Mouse (Mus musculus) frontal cortex, postnatal 36 days (tissue): Measurements from ENCODE around the gene Tmem274.
"Not testable (repeated sequence)": the region's sequence is repeated elsewhere in the genome, so short reads cannot be mapped to it uniquely, and the experiment has no call there.

Experiments
- DNase-seq, 2 experiments: peaks; one replicate each; pipeline ENCODE4 v3.0.0; 2022; ENCODE audit warnings: low spot score in 2 of 2

Gene Tmem274

GRCm38 (mm10) chr4:149477078-149477477 is at the start of gene Tmem274:
Gene Tmem274 (plus strand): TSS chr4:149477378.
- no peak for DNase-seq

GRCm38 (mm10) chr4:149429592-149429991 is 47.6 kb upstream of the Tmem274 start:
- DNase-seq = no peak

GRCm38 (mm10) chr4:149431887-149432286 is 45.3 kb upstream of the Tmem274 start:
- not testable (repeated sequence) for DNase-seq

GRCm38 (mm10) chr4:149440576-149440975 is 36.6 kb upstream of the Tmem274 start:
- no peak for DNase-seq

GRCm38 (mm10) chr4:149442436-149442835 is 34.7 kb upstream of the Tmem274 start:
- no peak for DNase-seq

- DNase-seq = no peak
Measured at GRCm38 (mm10) chr4:149444465-149444864, 32.7 kb upstream of the Tmem274 start.

GRCm38 (mm10) chr4:149444964-149445701 is 32.0 kb upstream of the Tmem274 start:
- peak; percentile 81 to 88 for DNase-seq

GRCm38 (mm10) chr4:149445868-149446267 is 31.3 kb upstream of the Tmem274 start:
- no peak for DNase-seq

GRCm38 (mm10) chr4:149446309-149446708 is 30.9 kb upstream of the Tmem274 start:
- DNase-seq = no peak

GRCm38 (mm10) chr4:149450636-149451035 is 26.5 kb upstream of the Tmem274 start:
- no peak for DNase-seq

- peak in 1 of 2 experiments; percentile 9 for DNase-seq
Measured at GRCm38 (mm10) chr4:149453656-149454055, 23.5 kb upstream of the Tmem274 start.

GRCm38 (mm10) chr4:149454263-149454662 is 22.9 kb upstream of the Tmem274 start:
- DNase-seq = no peak

GRCm38 (mm10) chr4:149454879-149455278 is 22.3 kb upstream of the Tmem274 start, which contains the start of gene Rbp7:
Gene Rbp7 (minus strand): TSS chr4:149454978.
- no peak for DNase-seq

- DNase-seq = not testable (repeated sequence)
Measured at GRCm38 (mm10) chr4:149457163-149457562, 20.0 kb upstream of the Tmem274 start.

- DNase-seq = no peak
Measured at GRCm38 (mm10) chr4:149457831-149458430, 19.2 kb upstream of the Tmem274 start.

- no peak for DNase-seq
Measured at GRCm38 (mm10) chr4:149458526-149458925, 18.7 kb upstream of the Tmem274 start.

- no peak for DNase-seq
Measured at GRCm38 (mm10) chr4:149459425-149459824, 17.8 kb upstream of the Tmem274 start.

- not testable (repeated sequence) for DNase-seq
Measured at GRCm38 (mm10) chr4:149460475-149460874, 16.7 kb upstream of the Tmem274 start.

GRCm38 (mm10) chr4:149461579-149462304 is 15.4 kb upstream of the Tmem274 start:
- no peak for DNase-seq

GRCm38 (mm10) chr4:149462305-149462971 is 14.7 kb upstream of the Tmem274 start:
- DNase-seq = no peak

GRCm38 (mm10) chr4:149463435-149463950 is 13.7 kb upstream of the Tmem274 start:
- DNase-seq = no peak

- no peak for DNase-seq
Measured at GRCm38 (mm10) chr4:149469557-149469956, 7.6 kb upstream of the Tmem274 start.
